Mouse (Mus musculus): ENCODE measurements at regions not wholly inside any gene's neighbourhood (a gene's known extent, or its start where the extent isn't known, plus 50 kb on each side); places are given as distances from the start of the nearest gene placed in this dataset.

DNA sequence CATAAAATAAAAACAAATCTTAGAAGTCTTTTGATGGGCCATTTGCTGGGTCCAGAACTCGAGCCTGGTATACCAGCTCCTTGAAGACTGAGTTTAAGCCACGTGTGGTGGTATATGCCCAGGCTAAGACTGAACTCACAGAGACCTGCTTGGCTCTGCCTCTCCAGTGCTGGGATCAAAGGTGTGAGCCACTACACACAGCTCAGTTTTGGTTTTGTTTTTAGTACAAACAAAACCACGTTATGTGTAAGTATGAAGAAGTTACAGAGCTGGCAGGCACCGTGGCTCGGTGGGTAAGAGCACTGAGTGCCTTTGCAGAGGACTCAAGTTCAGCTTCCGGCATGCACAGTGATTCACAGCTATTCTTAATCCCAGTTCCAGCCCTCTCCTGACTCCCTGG, 75.6 kb downstream of the Wdr5 start:
- no peaks in the 10 kb centered on the region for H3K36me3 ChIP-seq
- 65% methylated on average over 6 of the region's 6 CpGs for WGBS (ENCODE audit: insufficient replicate concordance)
- H3K4me1 ChIP-seq, result no peaks in the 10 kb centered on the region; the same call in 1 of the 2 replicates
- no peak overlapping the region for H3K27ac ChIP-seq
- H3K9me3 ChIP-seq (replicated peaks), result no peaks in the 10 kb centered on the region
- no peak overlapping the region for H3K9ac ChIP-seq
- no peak overlapping the region for H3K4me3 ChIP-seq
- no peak for ATAC-seq
- no peak overlapping the region for H3K4me2 ChIP-seq
- H3K27me3 ChIP-seq (replicated peaks), result no peaks in the 10 kb centered on the region

DNA sequence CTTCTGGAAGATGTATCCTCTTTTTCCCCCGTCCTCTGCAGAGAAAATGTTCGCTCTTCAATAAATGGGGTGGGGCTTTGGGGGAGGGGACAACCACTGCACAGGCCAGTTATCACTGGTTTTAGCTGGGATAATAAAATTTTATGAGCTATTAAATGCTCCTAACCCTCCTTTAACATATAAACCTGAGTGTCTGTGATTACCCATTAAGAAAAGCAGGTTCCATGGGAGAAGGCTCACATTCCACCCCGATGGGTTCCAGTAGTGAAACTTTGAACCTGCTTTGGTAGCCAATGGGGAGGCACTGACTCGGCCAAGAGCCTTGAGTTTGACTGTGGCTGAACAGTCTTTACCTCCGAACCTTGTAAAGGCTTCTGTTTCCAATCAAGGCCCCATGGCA, 76.7 kb downstream of the Wdr5 start:
- Histone ChIP-seq H3K9me3 (replicated peaks) (no peaks in the 10 kb centered on the region), H3K27ac (no peak overlapping the region), H3K4me2 (no peak overlapping the region), H3K27me3 (replicated peaks) (no peaks in the 10 kb centered on the region), H3K4me3 (no peak overlapping the region), H3K36me3 (no peaks in the 10 kb centered on the region), H3K4me1 (peaks cover 8% of the 10 kb centered on the region; the same call in 1 of the 2 replicates), H3K9ac (no peak overlapping the region)
- WGBS (ENCODE audit: insufficient replicate concordance), result 66% methylated on average over 5 of the region's 5 CpGs
- no peak for ATAC-seq

DNA sequence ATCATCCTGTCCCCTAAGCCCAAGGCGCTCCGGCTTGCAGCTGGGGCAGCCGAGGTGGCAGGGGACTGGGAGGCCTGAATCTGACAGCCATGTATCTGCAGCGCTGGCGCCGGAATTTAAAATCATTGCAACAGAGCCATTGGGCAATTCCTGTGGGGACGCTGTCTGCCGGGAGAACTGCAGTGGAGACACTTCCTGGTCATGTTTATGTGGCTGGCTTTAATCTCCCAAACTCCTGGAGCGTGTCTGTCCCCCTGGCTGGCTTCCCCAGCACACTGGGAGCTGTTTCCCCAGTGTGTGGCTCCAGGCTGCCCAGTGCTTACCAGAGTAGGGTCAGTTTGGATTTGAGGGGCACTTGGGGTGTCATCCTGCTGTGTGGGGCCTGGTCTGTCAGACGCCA, 78.4 kb downstream of the Wdr5 start:
- Histone ChIP-seq H3K27me3 (replicated peaks) (0 out of 2 replicates have a peak, but pooled peaks cover 4% of the 10 kb centered on the region), H3K27ac (no peak overlapping the region), H3K36me3 (no peaks in the 10 kb centered on the region), H3K9me3 (replicated peaks) (no peaks in the 10 kb centered on the region), H3K4me1 (peaks cover 8% of the 10 kb centered on the region; the same call in 1 of the 2 replicates), H3K4me3 (no peak overlapping the region), H3K9ac (no peak overlapping the region), H3K4me2 (no peak overlapping the region)
- WGBS (ENCODE audit: insufficient replicate concordance), result 54% methylated on average over 10 of the region's 10 CpGs
- no peak for ATAC-seq

DNA sequence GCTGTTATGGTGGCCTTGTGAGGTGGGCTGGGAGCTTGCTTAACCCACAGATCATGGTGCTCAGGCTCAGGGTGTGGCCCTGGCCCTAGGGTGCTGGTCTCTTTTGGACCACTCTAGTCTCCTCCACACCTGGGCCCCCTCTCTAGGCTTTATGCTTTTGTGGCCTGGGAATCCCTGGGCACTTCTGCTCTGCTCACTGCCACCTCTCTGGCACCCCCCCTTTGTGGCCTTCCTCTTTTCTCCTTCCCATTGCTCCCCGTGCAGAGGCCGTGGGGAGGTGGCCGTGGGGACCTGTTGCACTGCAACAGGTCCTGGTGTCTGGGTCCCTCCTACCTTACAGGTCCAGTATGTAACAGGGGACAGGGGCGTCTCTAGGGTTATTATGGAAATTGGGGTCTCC, 80.3 kb downstream of the Wdr5 start:
- 40% methylated on average over 4 of the region's 4 CpGs for WGBS (ENCODE audit: insufficient replicate concordance)
- Histone ChIP-seq H3K4me1 (peaks cover 8% of the 10 kb centered on the region; the same call in 1 of the 2 replicates), H3K27ac (no peak overlapping the region), H3K9ac (no peak overlapping the region), H3K9me3 (replicated peaks) (no peaks in the 10 kb centered on the region), H3K4me3 (no peak overlapping the region), H3K27me3 (replicated peaks) (peaks cover 18% of the 10 kb centered on the region; the same call in 1 of the 2 replicates), H3K36me3 (no peaks in the 10 kb centered on the region), H3K4me2 (no peak overlapping the region)
- no peak for ATAC-seq

DNA sequence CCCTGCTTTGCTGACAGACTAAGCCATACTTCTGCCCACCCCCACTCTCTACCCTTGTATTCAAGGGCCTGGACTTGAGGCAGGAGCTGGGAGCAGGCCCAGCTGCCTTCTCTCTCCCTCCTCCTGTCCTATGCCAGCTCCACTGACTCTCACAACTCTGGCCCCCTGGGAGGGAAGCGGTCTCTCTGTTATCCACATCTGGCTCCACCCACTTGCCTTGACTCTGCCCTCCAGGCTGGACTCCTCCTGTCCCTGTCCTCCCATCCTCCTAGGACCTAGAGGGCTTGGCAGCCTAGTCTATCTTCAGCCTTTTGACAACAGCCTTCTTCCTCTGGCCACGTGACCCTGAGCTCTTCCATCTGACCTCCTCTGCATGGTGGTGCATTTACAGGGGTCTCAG, 80.0 kb upstream of the Rxra start:
- Histone ChIP-seq H3K9ac (no peak overlapping the region), H3K36me3 (no peaks in the 10 kb centered on the region), H3K27ac (no peak overlapping the region), H3K4me1 (peaks cover 8% of the 10 kb centered on the region; the same call in 1 of the 2 replicates), H3K4me3 (no peak overlapping the region), H3K27me3 (replicated peaks) (peaks cover 27% of the 10 kb centered on the region), H3K4me2 (no peak overlapping the region), H3K9me3 (replicated peaks) (no peaks in the 10 kb centered on the region)
- 32% methylated on average over 2 of the region's 2 CpGs for WGBS (ENCODE audit: insufficient replicate concordance)
- ATAC-seq, result 0 out of 2 replicates have a peak, but pooled peaks have one; percentile 11

DNA sequence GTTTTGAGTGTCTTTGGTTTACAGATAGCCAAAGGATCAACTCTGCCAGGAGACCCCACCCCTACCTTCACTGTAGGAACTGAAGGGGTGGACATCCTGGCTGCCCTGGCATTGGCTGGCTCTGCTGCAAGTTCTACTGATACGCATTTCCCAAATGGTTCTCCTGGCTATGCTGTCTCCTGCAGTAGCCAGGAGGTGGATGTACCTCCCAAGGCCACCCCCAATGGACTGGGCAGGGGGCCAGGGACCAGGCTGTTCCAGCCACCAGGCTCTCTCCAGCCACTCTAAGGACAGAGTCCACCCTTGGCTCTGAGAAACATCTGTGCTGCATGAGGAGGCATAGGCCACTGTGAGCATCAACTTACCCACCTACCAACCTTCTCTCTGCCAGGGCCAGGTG, 79.3 kb upstream of the Rxra start:
- H3K36me3 ChIP-seq, result no peaks in the 10 kb centered on the region
- H3K9me3 ChIP-seq (replicated peaks), result no peaks in the 10 kb centered on the region
- 68% methylated on average over 1 of the region's 1 CpGs for WGBS (ENCODE audit: insufficient replicate concordance)
- H3K4me3 ChIP-seq, result no peak overlapping the region
- peaks cover 8% of the 10 kb centered on the region; the same call in 1 of the 2 replicates for H3K4me1 ChIP-seq
- H3K4me2 ChIP-seq, result no peak overlapping the region
- no peak overlapping the region for H3K27ac ChIP-seq
- H3K27me3 ChIP-seq (replicated peaks), result peaks cover 28% of the 10 kb centered on the region
- no peak for ATAC-seq
- H3K9ac ChIP-seq, result no peak overlapping the region

DNA sequence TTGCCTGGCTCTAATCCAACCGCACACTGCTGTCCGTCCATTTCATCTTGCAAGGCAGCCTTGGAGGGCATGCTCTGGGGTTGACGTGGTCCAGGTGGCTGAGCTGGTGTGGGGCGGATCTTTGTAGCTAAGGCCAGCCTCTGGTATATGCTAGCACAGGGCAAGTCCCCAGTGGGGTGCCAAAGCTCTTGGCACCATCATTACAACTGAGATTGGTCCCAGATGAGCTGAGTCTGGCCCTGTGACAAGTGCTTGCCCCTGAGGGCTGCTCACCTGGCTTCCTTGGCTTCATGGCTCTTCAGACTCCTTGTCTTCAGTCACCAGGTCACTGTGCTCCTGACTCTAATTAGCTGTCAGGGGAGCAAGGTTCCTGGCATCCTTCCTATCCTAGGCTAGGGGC, 78.3 kb upstream of the Rxra start:
- WGBS (ENCODE audit: insufficient replicate concordance), result 69% methylated on average over 4 of the region's 4 CpGs
- Histone ChIP-seq H3K9me3 (replicated peaks) (no peaks in the 10 kb centered on the region), H3K27me3 (replicated peaks) (peaks cover 37% of the 10 kb centered on the region), H3K4me1 (peaks cover 8% of the 10 kb centered on the region; the same call in 1 of the 2 replicates), H3K4me3 (no peak overlapping the region), H3K36me3 (no peaks in the 10 kb centered on the region), H3K9ac (no peak overlapping the region), H3K4me2 (no peak overlapping the region), H3K27ac (no peak overlapping the region)
- ATAC-seq, result no peak

DNA sequence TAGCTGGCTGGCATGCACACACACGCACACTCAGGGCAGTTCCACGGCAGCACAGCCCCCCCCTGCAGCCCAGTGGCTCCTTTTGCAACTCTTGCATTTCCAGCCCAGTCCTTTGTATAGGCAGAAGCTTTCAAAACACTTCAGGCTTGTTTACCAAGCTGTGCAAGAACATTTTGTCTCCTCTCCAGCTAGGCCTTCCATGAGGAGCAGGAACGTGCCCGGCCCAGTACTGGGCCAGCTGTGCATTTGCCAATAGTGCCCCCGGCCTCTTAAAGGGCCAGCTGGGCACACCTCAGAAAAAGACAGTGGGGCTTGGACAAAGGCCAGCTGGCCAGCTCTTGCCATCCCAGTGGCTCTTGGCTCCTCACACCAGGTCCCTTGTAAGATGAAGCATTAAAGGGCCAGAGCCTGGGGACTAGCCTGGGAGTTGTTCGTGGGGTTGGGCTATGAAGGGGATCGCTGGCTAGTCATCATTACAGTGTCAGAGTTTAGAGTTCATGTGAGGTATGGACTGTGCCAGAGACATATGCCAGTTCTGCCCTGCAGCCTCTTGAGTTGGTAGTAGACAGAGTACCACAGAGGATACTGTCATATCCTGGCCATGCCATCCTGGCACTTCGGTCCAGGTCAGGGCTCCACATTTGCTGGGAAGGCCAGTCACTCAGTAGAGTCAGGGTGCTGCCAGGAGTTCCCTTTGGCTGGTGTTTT, 77.0 kb upstream of the Rxra start:
- no peak for ATAC-seq
- Histone ChIP-seq H3K27me3 (replicated peaks) (peaks cover 44% of the 10 kb centered on the region), H3K4me1 (peaks cover 8% of the 10 kb centered on the region; the same call in 1 of the 2 replicates), H3K9ac (no peak overlapping the region), H3K27ac (no peak overlapping the region), H3K4me2 (no peak overlapping the region), H3K9me3 (replicated peaks) (no peaks in the 10 kb centered on the region), H3K4me3 (no peak overlapping the region), H3K36me3 (no peaks in the 10 kb centered on the region)
- WGBS (ENCODE audit: insufficient replicate concordance), result 72% methylated on average over 8 of the region's 8 CpGs

DNA sequence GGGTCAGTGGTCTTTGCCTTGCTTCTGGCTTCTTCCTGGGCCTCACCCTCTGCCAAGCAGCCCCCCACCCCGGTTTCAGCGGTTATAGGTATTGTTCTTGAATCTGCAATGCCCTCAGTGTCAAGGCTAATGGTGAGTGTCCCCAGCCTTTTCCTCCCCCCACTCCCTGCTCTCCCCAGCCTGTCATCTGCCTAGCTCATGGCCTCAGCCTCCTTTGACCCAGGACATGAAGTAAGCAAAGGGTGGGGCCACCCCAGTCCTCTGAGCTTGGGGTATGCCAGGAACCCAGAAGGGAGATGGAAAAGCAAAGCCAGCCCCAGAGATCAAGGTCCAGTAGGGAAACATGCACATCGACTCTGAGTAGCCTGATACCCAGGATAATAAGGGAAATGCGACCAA, 76.5 kb upstream of the Rxra start:
- Histone ChIP-seq H3K9me3 (replicated peaks) (no peaks in the 10 kb centered on the region), H3K4me3 (no peak overlapping the region), H3K36me3 (no peaks in the 10 kb centered on the region), H3K4me1 (peaks cover 8% of the 10 kb centered on the region; the same call in 1 of the 2 replicates), H3K9ac (no peak overlapping the region), H3K27me3 (replicated peaks) (peaks cover 44% of the 10 kb centered on the region), H3K27ac (no peak overlapping the region), H3K4me2 (no peak overlapping the region)
- no peak for ATAC-seq
- WGBS (ENCODE audit: insufficient replicate concordance), result 55% methylated on average over 4 of the region's 4 CpGs

DNA sequence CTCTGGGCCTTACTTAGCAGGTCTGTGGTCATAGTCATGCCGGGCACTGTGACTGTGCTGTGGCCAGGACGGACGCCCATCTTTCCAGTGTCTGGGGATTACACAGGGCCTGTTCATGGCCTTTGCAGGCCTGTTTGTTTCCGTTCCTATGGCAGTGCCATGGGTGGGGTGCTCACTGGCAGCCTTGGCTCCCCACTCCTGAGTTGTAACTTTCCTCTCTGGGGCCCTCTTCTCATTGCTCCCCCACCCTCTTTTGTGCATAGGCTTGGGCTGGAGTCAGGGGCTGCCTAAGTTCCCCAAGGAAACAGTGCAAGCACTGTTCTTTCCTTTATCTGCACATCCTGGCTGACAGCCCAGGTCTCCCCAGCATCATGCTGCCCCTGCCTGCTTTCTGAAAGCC, 72.9 kb upstream of the Rxra start:
- H3K27ac ChIP-seq, result no peak overlapping the region
- no peak overlapping the region for H3K4me3 ChIP-seq
- no peaks in the 10 kb centered on the region for H3K36me3 ChIP-seq

DNA sequence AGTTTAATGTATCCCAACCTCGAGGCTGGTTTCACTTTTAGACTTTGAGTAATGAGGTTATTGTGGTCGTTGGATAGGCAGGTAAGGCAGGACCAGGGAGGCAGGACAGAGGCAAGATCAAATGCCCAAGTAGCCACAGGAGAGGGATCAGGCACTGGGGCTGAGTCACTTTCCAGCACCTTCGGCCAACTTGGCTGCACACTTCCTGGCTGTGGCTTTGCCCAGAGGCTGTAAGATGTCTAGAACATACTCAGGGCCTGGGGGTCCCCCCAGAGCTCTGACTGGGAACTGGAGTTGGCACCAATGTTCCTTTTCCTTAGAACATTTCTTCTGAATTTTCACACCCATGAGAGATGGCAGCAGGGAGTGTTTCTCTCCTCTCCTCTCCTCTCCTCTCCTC, 71.7 kb upstream of the Rxra start:
- H3K4me1 ChIP-seq, result no peaks in the 10 kb centered on the region
- H3K36me3 ChIP-seq, result no peaks in the 10 kb centered on the region
- no peak overlapping the region for H3K4me2 ChIP-seq
- no peaks in the 10 kb centered on the region for H3K9me3 ChIP-seq (replicated peaks)
- H3K4me3 ChIP-seq, result no peak overlapping the region
- peaks cover 47% of the 10 kb centered on the region for H3K27me3 ChIP-seq (replicated peaks)
- WGBS (ENCODE audit: insufficient replicate concordance), result 25% methylated on average over 3 of the region's 3 CpGs
- no peak for ATAC-seq
- no peak overlapping the region for H3K9ac ChIP-seq
- H3K27ac ChIP-seq, result no peak overlapping the region

More for the DNA sequence above, 72.9 kb upstream of the Rxra start:
- WGBS (ENCODE audit: insufficient replicate concordance), result 54% methylated on average over 4 of the region's 4 CpGs
- Histone ChIP-seq H3K4me1 (no peaks in the 10 kb centered on the region), H3K9me3 (replicated peaks) (no peaks in the 10 kb centered on the region), H3K27me3 (replicated peaks) (peaks cover 58% of the 10 kb centered on the region), H3K4me2 (no peak overlapping the region), H3K9ac (no peak overlapping the region)
- no peak for ATAC-seq

DNA sequence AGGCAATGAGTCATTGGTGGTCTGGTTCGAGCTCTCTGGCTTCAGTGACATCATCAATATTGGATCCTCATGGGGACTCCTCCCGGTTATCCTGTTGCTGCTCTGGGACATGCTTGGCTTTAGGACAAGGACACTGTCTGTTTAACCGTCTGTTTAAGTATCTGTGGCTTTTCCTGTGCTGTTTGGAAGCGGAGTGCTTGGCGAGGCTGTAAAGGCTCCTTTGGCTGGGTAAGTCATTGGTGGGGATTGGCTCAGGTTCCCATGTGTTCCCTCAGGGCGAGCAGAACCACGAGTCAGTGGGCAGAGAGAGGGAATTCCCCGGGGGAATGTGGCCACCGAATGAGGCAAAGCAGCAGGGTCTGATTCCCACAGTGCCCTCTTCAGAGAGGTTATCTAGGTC, 69.4 kb upstream of the Rxra start:
- ATAC-seq, result no peak
- WGBS (ENCODE audit: insufficient replicate concordance), result 56% methylated on average over 9 of the region's 9 CpGs

DNA sequence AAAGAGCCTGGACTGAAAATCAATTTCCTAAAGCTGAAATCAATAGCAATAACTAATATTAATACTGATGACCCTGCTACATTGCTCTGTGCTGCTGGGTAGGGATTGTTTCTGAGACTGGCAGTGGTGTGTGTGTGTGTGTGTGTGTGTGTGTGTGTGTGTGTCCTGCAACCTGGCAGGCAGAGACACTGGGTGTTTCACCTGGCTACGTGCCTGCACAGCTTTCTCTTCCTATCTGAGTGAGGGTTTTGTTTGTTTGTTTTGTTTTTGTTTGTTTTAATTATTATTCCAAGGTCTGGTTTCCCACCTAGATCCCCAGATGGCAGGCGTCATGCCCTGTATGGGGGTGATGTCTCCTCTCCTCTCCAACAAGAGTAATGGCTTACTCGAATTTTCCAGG, 54.5 kb upstream of the Rxra start:
- Histone ChIP-seq H3K9ac (no peak overlapping the region), H3K9me3 (replicated peaks) (no peaks in the 10 kb centered on the region), H3K4me2 (no peak overlapping the region), H3K27ac (no peak overlapping the region), H3K4me1 (0 out of 2 replicates have a peak, but pooled peaks cover 10% of the 10 kb centered on the region), H3K36me3 (no peaks in the 10 kb centered on the region), H3K4me3 (no peak overlapping the region), H3K27me3 (replicated peaks) (no peaks in the 10 kb centered on the region; the same call in none of the 2 replicates)
- 48% methylated on average over 3 of the region's 3 CpGs for WGBS (ENCODE audit: insufficient replicate concordance)
- ATAC-seq, result no peak

More for the DNA sequence above, 69.4 kb upstream of the Rxra start:
- H3K4me3 ChIP-seq, result no peak overlapping the region
- no peak overlapping the region for H3K4me2 ChIP-seq
- no peaks in the 10 kb centered on the region for H3K4me1 ChIP-seq
- H3K9ac ChIP-seq, result no peak overlapping the region
- H3K9me3 ChIP-seq (replicated peaks), result no peaks in the 10 kb centered on the region
- H3K27ac ChIP-seq, result no peak overlapping the region
- peaks cover 34% of the 10 kb centered on the region for H3K27me3 ChIP-seq (replicated peaks)
- no peaks in the 10 kb centered on the region for H3K36me3 ChIP-seq

All from liver, embryonic 12.5 days (tissue).